Mouse (Mus musculus) midbrain, embryonic 13.5 days (tissue): ENCODE measurements at regions not wholly inside any gene's neighbourhood (a gene's known extent, or its start where the extent isn't known, plus 50 kb on each side); places are given as distances from the start of the nearest gene placed in this dataset.
A peak's percentile ranks its signal among the peaks of the same experiment; 100 is the strongest.

Experiments used
- ATAC-seq: fragments of 200-750 bp; cut with Nextera tagmentation; 2 replicates; pipeline ENCODE4 v1.8.0; 2017; ENCODE audit warnings: mild to moderate bottlenecking, moderate TSS enrichment, moderate library complexity
- H3K27ac ChIP-seq: fragments of 300-500 bp; sonication (generic); 2 replicates; pipeline ENCODE4 v1.5.1; 2015; ENCODE audit warnings: inconsistent platforms, mild to moderate bottlenecking, moderate library complexity
- H3K27me3 ChIP-seq: fragments of 300-500 bp; sonication (generic); 2 replicates; pipeline ENCODE4 v1.6.1; 2015; ENCODE audit warnings: mild to moderate bottlenecking, inconsistent platforms
- H3K36me3 ChIP-seq: fragments of 300-500 bp; sonication (generic); 2 replicates; pipeline ENCODE4 v1.6.1; 2015; ENCODE audit warnings: mild to moderate bottlenecking, inconsistent platforms
- H3K4me1 ChIP-seq: fragments of 300-500 bp; sonication (generic); replicated peaks from 2 replicates; pipeline ENCODE4 v1.6.1; 2015; ENCODE audit warnings: inconsistent platforms
- H3K4me2 ChIP-seq: fragments of 300-500 bp; sonication (generic); replicated peaks from 2 replicates; pipeline ENCODE4 v1.6.1; 2015; ENCODE audit warnings: moderate library complexity, mild to moderate bottlenecking, inconsistent platforms
- H3K4me3 ChIP-seq: fragments of 300-500 bp; sonication (generic); replicated peaks from 2 replicates; pipeline ENCODE4 v1.5.1; 2015; ENCODE audit warnings: mild to moderate bottlenecking, inconsistent platforms
- H3K9ac ChIP-seq: fragments of 300-500 bp; sonication (generic); replicated peaks from 2 replicates; pipeline ENCODE4 v1.6.1; 2015; ENCODE audit warnings: mild to moderate bottlenecking, inconsistent platforms
- H3K9me3 ChIP-seq: fragments of 300-500 bp; sonication (generic); 2 replicates; pipeline ENCODE4 v1.6.1; 2016; ENCODE audit warnings: mild to moderate bottlenecking, inconsistent platforms
- WGBS: fragments of 180-500 bp; shearing (Covaris S2); methylation state at CpG from one replicate; pipeline ENCODE4 v1.1.7; 2015; 5-methylcytosine and 5-hydroxymethylcytosine counted together

GRCm38 (mm10) chr13:90313209-90313978, 224.0 kb upstream of the Xrcc4 start:
- H3K4me2 ChIP-seq, result no peak overlapping the region
- no peak for ATAC-seq
- no peaks in the 10 kb centered on the region for H3K27me3 ChIP-seq
- H3K9me3 ChIP-seq, result no peaks in the 10 kb centered on the region
- 88% methylated on average over 9 of the region's 9 CpGs for WGBS
- H3K9ac ChIP-seq, result no peak overlapping the region
- no peaks in the 10 kb centered on the region for H3K36me3 ChIP-seq
- no peak overlapping the region for H3K27ac ChIP-seq
- H3K4me1 ChIP-seq, result no peaks in the 10 kb centered on the region
- H3K4me3 ChIP-seq, result no peak overlapping the region

DNA sequence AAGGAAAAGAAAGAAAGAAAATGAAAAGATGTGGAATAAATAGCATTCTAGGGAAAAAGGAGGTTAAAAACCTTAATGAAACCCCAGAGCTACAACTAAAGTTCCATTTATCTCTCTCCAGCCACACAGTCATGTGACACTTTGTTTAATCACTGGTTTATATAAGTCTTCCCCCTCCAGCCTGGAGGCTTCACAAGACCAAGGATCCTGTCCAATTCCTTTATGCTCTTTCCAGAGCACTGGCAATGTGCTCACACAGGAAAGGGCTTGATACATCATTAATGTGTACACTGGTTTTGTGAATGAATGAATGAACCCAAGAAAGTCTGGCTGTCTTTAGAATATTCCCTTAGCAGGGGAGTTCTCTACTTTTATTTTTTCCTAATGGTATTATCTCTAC, 221.1 kb upstream of the Xrcc4 start:
- no peak for ATAC-seq
- H3K9me3 ChIP-seq, result no peaks in the 10 kb centered on the region

GRCm38 (mm10) chr13:90300481-90300880, 211.1 kb upstream of the Xrcc4 start:
- no peaks in the 10 kb centered on the region for H3K9me3 ChIP-seq
- no peak overlapping the region for H3K4me3 ChIP-seq
- no peak overlapping the region for H3K27ac ChIP-seq
- H3K4me2 ChIP-seq, result no peak overlapping the region
- WGBS, result 88% methylated on average over 3 of the region's 3 CpGs
- H3K27me3 ChIP-seq, result no peaks in the 10 kb centered on the region
- H3K4me1 ChIP-seq, result no peaks in the 10 kb centered on the region
- no peak overlapping the region for H3K9ac ChIP-seq
- H3K36me3 ChIP-seq, result no peaks in the 10 kb centered on the region
- no peak for ATAC-seq

More for the DNA sequence above, 221.1 kb upstream of the Xrcc4 start:
- Histone ChIP-seq H3K36me3 (no peaks in the 10 kb centered on the region), H3K4me3 (no peak overlapping the region), H3K4me1 (no peaks in the 10 kb centered on the region), H3K4me2 (no peak overlapping the region), H3K27ac (no peak overlapping the region), H3K9ac (no peak overlapping the region), H3K27me3 (no peaks in the 10 kb centered on the region)

DNA sequence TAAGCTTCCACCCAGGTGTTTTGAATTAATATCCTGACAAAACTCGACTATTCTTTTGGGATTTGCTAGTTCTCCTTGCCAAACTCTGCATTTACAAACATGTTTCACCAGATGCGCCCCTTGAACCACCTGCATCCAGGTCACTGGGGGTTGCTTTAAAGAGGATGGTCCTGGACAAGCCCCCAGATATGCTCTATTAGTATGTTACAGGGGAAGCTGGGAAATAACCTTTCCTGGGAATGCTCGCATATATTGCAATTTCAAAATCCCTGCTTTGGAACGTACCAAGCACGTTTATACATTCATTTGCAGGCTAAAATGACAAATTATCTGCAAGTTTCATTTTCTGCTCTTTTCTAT, 205.2 kb upstream of the Xrcc4 start:
- H3K36me3 ChIP-seq, result no peaks in the 10 kb centered on the region
- WGBS, result 68% methylated on average over 5 of the region's 5 CpGs
- peak overlapping the region; percentile 44 for H3K27ac ChIP-seq
- H3K9me3 ChIP-seq, result no peaks in the 10 kb centered on the region
- H3K27me3 ChIP-seq, result no peaks in the 10 kb centered on the region
- H3K4me3 ChIP-seq, result no peak overlapping the region
- peaks cover 21% of the 10 kb centered on the region for H3K4me1 ChIP-seq
- peak; percentile 57; the same call in 1 of the 2 replicates for ATAC-seq
- H3K4me2 ChIP-seq, result 0 out of 2 replicates have a peak overlapping the region, but pooled peaks have one; percentile 5
- no peak overlapping the region for H3K9ac ChIP-seq

GRCm38 (mm10) chr13:90293697-90294647, 204.6 kb upstream of the Xrcc4 start:
- H3K27ac ChIP-seq, result peak overlapping the region; percentile 44
- no peaks in the 10 kb centered on the region for H3K9me3 ChIP-seq
- peak; percentile 79 for ATAC-seq

GRCm38 (mm10) chr13:90292905-90293304, 203.5 kb upstream of the Xrcc4 start:
- H3K4me3 ChIP-seq, result no peak overlapping the region
- ATAC-seq, result peak; percentile 67; the same call in 1 of the 2 replicates
- no peak overlapping the region for H3K4me2 ChIP-seq
- no peaks in the 10 kb centered on the region for H3K27me3 ChIP-seq
- no peak overlapping the region for H3K9ac ChIP-seq
- peaks cover 21% of the 10 kb centered on the region for H3K4me1 ChIP-seq
- 37% methylated on average over 4 of the region's 4 CpGs for WGBS
- H3K27ac ChIP-seq, result no peak overlapping the region
- no peaks in the 10 kb centered on the region for H3K9me3 ChIP-seq
- H3K36me3 ChIP-seq, result no peaks in the 10 kb centered on the region

More at GRCm38 (mm10) chr13:90293697-90294647, 204.6 kb upstream of the Xrcc4 start:
- WGBS, result 49% methylated on average over 10 of the region's 10 CpGs
- no peak overlapping the region for H3K9ac ChIP-seq
- no peak overlapping the region for H3K4me3 ChIP-seq
- 0 out of 2 replicates have a peak overlapping the region, but pooled peaks have one; percentile 5 for H3K4me2 ChIP-seq
- H3K4me1 ChIP-seq, result peaks cover 21% of the 10 kb centered on the region
- H3K27me3 ChIP-seq, result no peaks in the 10 kb centered on the region
- no peaks in the 10 kb centered on the region for H3K36me3 ChIP-seq

- Histone ChIP-seq H3K9ac (no peak overlapping the region), H3K4me3 (no peak overlapping the region), H3K4me1 (peaks cover 21% of the 10 kb centered on the region), H3K9me3 (no peaks in the 10 kb centered on the region), H3K4me2 (no peak overlapping the region), H3K27ac (no peak overlapping the region), H3K36me3 (no peaks in the 10 kb centered on the region), H3K27me3 (no peaks in the 10 kb centered on the region)
- 40% methylated on average over 1 of the region's 1 CpGs for WGBS
- ATAC-seq, result peak; percentile 41; the same call in 1 of the 2 replicates
These were observed 202.7 kb upstream of the Xrcc4 start for GRCm38 (mm10) chr13:90292124-90292523.

DNA sequence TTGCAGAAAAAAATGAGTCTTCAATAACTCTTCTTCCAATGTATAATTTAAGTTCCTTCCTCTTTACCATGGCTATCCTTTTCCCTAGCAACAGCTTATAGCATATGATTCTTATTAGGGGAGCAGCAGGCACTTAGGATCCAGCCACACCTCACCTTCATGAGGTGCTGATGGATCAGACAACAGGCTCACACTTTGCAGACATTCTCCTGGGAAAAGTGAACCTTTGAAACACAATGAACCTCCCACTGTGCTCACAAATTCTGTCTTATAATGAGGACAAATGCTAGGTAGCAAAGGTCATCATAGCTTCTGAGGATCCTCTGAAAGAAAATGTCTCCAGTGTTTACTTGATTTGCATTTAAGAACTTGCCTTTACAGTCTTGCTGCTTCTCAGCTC, 191.6 kb upstream of the Xrcc4 start:
- Histone ChIP-seq H3K36me3 (no peaks in the 10 kb centered on the region), H3K27ac (no peak overlapping the region), H3K9ac (no peak overlapping the region), H3K4me1 (peaks cover 8% of the 10 kb centered on the region; the same call in 1 of the 2 replicates), H3K4me3 (no peak overlapping the region), H3K9me3 (no peaks in the 10 kb centered on the region), H3K4me2 (no peak overlapping the region), H3K27me3 (no peaks in the 10 kb centered on the region)
- ATAC-seq, result no peak

GRCm38 (mm10) chr13:90279786-90280382, 190.5 kb upstream of the Xrcc4 start:
- Histone ChIP-seq H3K4me2 (no peak overlapping the region), H3K36me3 (no peaks in the 10 kb centered on the region), H3K9me3 (no peaks in the 10 kb centered on the region), H3K27ac (no peak overlapping the region), H3K27me3 (no peaks in the 10 kb centered on the region), H3K4me1 (peaks cover 8% of the 10 kb centered on the region; the same call in 1 of the 2 replicates), H3K9ac (no peak overlapping the region), H3K4me3 (no peak overlapping the region)
- ATAC-seq, result peak; percentile 78
- 44% methylated on average over 3 of the region's 3 CpGs for WGBS

DNA sequence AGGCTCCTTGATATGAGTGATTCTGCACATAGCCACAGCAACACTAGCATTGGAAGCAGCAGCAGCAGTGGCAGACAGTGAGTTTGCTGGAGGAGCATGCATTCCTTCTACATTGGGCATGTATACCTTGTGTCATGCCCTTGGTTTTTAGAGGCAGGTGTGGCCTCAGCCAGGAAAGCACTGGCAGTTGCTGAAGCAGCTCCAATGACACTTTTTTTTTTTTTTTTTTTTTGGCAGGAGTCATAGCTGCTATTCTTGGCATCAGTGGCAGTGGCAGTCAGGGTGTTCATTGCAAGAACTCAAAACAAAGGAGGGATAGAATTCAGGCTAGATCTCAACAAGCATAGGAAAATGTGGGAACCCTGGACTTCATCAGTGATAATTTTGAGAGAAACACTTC, 189.9 kb upstream of the Xrcc4 start:
- ATAC-seq, result no peak
- H3K4me1 ChIP-seq, result peaks cover 8% of the 10 kb centered on the region; the same call in 1 of the 2 replicates
- H3K4me3 ChIP-seq, result no peak overlapping the region
- no peaks in the 10 kb centered on the region for H3K9me3 ChIP-seq
- H3K27ac ChIP-seq, result no peak overlapping the region
- H3K27me3 ChIP-seq, result no peaks in the 10 kb centered on the region
- H3K4me2 ChIP-seq, result no peak overlapping the region
- no peak overlapping the region for H3K9ac ChIP-seq
- no peaks in the 10 kb centered on the region for H3K36me3 ChIP-seq

DNA sequence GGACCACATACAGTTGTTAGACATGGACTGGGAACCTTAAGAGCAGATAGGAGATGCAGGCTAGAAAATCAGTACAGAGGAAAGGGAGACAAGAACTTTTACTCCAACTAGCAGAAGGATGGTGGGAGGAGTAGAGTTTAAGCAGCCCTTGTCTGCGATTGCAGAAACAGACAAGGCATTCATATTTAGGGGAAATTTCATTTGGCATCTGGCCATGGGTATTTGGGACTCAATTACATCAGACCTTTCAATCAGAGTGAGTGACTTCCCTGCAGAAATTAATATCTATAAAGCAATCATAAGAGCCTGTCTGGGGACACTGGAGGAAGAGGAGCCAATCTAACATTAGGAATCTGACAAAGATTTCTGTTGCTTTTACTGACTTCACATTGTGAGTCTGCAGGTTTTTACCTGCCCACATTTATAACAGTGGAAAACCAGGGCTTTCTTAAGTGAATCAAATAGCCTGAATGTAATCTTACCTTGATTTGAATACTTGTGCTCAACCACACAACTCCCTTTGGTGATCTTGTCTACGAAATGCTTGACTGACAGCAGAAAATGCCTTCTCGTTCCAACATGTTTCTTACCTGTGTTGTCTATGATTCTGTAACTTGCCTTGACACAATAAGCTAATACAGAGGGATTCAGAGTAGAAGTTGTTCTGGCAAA, 169.8 kb upstream of the Xrcc4 start:
- Histone ChIP-seq H3K36me3 (no peaks in the 10 kb centered on the region), H3K4me3 (no peak overlapping the region), H3K9me3 (0 out of 2 replicates have a peak, but pooled peaks cover 2% of the 10 kb centered on the region), H3K9ac (no peak overlapping the region), H3K4me2 (no peak overlapping the region), H3K27ac (no peak overlapping the region), H3K27me3 (no peaks in the 10 kb centered on the region), H3K4me1 (no peaks in the 10 kb centered on the region)
- WGBS, result 91% methylated on average over 3 of the region's 3 CpGs
- ATAC-seq, result no peak
